Mouse (Mus musculus) kidney, embryonic 16.5 days (tissue): Measurements from ENCODE around the gene Zscan4c. TPM values are rescaled to one million over a fixed set of nuclear protein-coding genes. Genes with fewer than 3 reads are reported as not detected.
"Not testable (repeated sequence)": the region's sequence is repeated elsewhere in the genome, so short reads cannot be mapped to it uniquely, and the experiment has no call there.

Experiments used
- ATAC-seq: fragments of 200-750 bp; cut with Nextera tagmentation; 2 replicates; pipeline ENCODE4 v1.8.0; 2017; ENCODE audit warnings: moderate TSS enrichment; ENCODE audit not compliant: low FRiP score, low TSS enrichment
- H3K27ac ChIP-seq: fragments of 300-500 bp; sonication (generic); 2 replicates; pipeline ENCODE4 v1.5.1; 2014; ENCODE audit warnings: low read length
- H3K27me3 ChIP-seq: fragments of 300-500 bp; sonication (generic); 2 replicates; pipeline ENCODE4 v1.6.1; 2014; ENCODE audit warnings: low read length, control low read depth, mixed read lengths; ENCODE audit not compliant: insufficient read depth
- H3K36me3 ChIP-seq: fragments of 300-500 bp; sonication (generic); 2 replicates; pipeline ENCODE4 v1.6.1; 2014; ENCODE audit warnings: low read length, control low read depth, mixed read lengths; ENCODE audit not compliant: insufficient read depth
- H3K4me1 ChIP-seq: fragments of 300-500 bp; sonication (generic); 2 replicates; pipeline ENCODE4 v1.6.1; 2014; ENCODE audit warnings: low read length, control low read depth, mixed read lengths; ENCODE audit not compliant: insufficient read depth
- H3K4me2 ChIP-seq: fragments of 300-500 bp; sonication (generic); replicated peaks from 2 replicates; pipeline ENCODE4 v1.6.1; 2014; ENCODE audit warnings: low read depth, low read length
- H3K4me3 ChIP-seq: fragments of 300-500 bp; sonication (generic); 2 replicates; pipeline ENCODE4 v1.5.1; 2014; ENCODE audit warnings: mild to moderate bottlenecking, low read length
- H3K9ac ChIP-seq: fragments of 300-500 bp; sonication (generic); replicated peaks from 2 replicates; pipeline ENCODE4 v1.6.1; 2014; ENCODE audit warnings: low read length
- H3K9me3 ChIP-seq: fragments of 300-500 bp; sonication (generic); 2 replicates; pipeline ENCODE4 v1.6.1; 2016; ENCODE audit warnings: low read length, control low read depth
- WGBS: fragments of 180-500 bp; shearing (Covaris S2); extraction: QIAGEN DNeasy Blood & Tissue Kit; methylation state at CpG from one replicate; pipeline ENCODE4 v1.1.7; 2014; 5-methylcytosine and 5-hydroxymethylcytosine counted together
- microRNA-seq: library from miRNA; unstranded; fragments of <30 nt; microRNA quantifications from one replicate; pipeline ENCODE4, GENCODE M21; 2016
- polyA plus RNA-seq: library from polyadenylated mRNA; unstranded; fragments of >200 nt; fragmentation: Nextera tagmentation; extraction: Ambion mirVana; gene quantifications from 2 replicates; pipeline ENCODE4 v1.2.1, GENCODE M21; 2015

The Zscan4c gene
- polyA plus RNA-seq = not detected in 2 replicates

GRCm38 (mm10) chr7:11005445-11005844, at the start of gene Zscan4c:
Zscan4c (plus strand) TSS chr7:11005745.
- not testable (repeated sequence) for H3K27ac ChIP-seq, H3K36me3 ChIP-seq, H3K4me3 ChIP-seq, H3K9ac ChIP-seq, H3K4me2 ChIP-seq, H3K27me3 ChIP-seq, H3K4me1 ChIP-seq, H3K9me3 ChIP-seq, ATAC-seq
- 85% methylated on average over 4 of the region's 4 CpGs for WGBS

Small RNA genes within 50 kb of the gene (microRNA-seq; reads per million reads assigned to microRNA genes)
- gene Mir297-1 = not detected

Other genes with a start within 250 kb of the Zscan4c start
- gene Zscan4b, start 100.7 kb upstream of the Zscan4c start, polyA plus RNA-seq = not detected in 2 replicates
- not detected in 2 replicates for gene Zscan4-ps1, start 63.9 kb downstream of the Zscan4c start, polyA plus RNA-seq
- not detected in 2 replicates for gene Zscan4d, start 160.4 kb downstream of the Zscan4c start, polyA plus RNA-seq